Mouse (Mus musculus): ENCODE data around the gene Asb4.

DNA sequence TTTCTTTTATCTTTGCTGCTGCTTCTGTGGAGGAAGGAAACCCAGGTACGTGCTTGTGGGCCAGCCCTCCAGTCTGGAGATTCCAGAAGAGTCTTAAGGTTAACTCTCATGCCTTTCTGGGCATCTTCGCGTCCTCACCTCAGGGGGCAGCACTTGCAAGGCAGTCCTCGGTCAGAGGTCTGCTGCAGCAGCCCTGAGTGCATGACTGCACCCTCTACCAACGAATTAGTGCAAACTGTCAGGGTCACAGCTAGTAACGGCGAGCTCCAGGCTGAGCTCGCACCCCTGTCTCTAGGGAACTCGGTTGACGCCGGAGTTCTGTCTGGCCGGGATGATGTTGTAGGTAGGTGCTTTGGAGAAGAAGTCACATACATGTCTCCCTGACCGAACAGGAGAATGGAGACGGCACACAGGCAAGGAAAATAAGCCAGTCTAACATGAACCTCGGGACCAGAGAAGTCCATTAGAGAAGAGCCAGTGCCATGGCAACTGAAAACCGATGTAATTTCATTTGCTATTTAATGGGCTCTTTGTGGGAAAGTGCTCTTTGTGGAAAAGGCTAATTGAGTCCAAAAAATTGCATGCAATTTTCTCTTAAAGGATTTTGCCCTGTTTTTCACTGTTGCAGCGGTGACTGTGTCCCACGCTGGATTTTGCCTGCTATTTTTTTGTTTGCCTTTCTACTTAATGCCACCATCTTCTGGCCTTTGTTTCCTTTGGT lies 20.1 kb downstream of the Asb4 start:
- peak; percentile 28; the same call in 1 of the 2 replicates for TF ChIP-seq CTCF (IDR thresholded peaks at IDR 0.05; ENCODE audit: low read depth)
- no peak for TF ChIP-seq EP300 (IDR thresholded peaks at IDR 0.05; ENCODE audit: low read depth)

All from liver, embryonic 14.5 days (tissue).